Mouse (Mus musculus): Measurements from ENCODE around the gene Tars2. TPM values are rescaled to one million over a fixed set of nuclear protein-coding genes. Genes with fewer than 3 reads are reported as not detected.
A peak's percentile ranks its signal among the peaks of the same experiment; 100 is the strongest.

Tars2 gene
- total and polyA plus RNA-seq, 3 experiments = 52.3 to 69.7 (median 69.0) TPM

DNA sequence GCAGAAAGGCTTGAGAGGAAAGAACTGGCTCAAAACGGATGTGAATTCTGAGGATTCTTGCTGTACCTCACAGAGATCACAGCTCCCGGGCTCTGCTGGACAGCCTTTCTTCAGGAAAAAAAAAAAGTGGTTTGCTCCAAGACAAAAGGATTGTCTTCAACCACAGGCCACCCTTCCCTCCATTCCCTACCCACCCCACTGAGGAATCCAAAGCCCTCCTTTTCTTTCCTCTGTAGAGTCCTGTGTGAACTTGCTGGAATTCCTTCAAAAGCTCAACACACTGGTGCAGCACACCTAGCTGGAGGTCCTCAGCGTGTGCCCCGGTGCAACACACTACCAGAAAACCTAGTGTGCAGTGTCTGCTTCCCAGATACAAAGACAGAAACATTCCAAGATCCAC lies 1.8 kb upstream of the Tars2 start:
- H3K9me3 ChIP-seq (replicated peaks) = no peaks in the 10 kb centered on the region
- H3K27me3 ChIP-seq (ENCODE audit: insufficient read depth, low read length) = no peaks in the 10 kb centered on the region
- DNase-seq (ENCODE audit: low spot score) (no peak), ATAC-seq (ENCODE audit: extremely low read depth, insufficient number of reproducible peaks, low FRiP score, poor library complexity, severe bottlenecking) (no peak)
- H3K4me3 ChIP-seq (ENCODE audit: low read depth, low read length) = no peak overlapping the region
- peaks cover 52% of the 10 kb centered on the region for H3K36me3 ChIP-seq (replicated peaks)
- TF ChIP-seq GATA2 (IDR thresholded peaks at IDR 0.05; ENCODE audit: borderline replicate concordance, low read depth, low read length) (no peak), GATA1 (IDR thresholded peaks at IDR 0.05; ENCODE audit: borderline replicate concordance, low read length) (no peak)
- H3K4me1 ChIP-seq (ENCODE audit: insufficient read depth, low read depth, low read length) = no peaks in the 10 kb centered on the region

GRCm38 (mm10) chr3:95760656-95761055 lies 650 bp upstream of the Tars2 start:
- Histone ChIP-seq H3K9me3 (replicated peaks) (no peaks in the 10 kb centered on the region), H3K4me1 (ENCODE audit: insufficient read depth, low read depth, low read length) (peaks cover 2% of the 10 kb centered on the region), H3K4me3 (ENCODE audit: low read depth, low read length) (no peak overlapping the region), H3K36me3 (replicated peaks) (peaks cover 42% of the 10 kb centered on the region), H3K27me3 (ENCODE audit: insufficient read depth, low read length) (no peaks in the 10 kb centered on the region)
- DNase-seq (ENCODE audit: low spot score) (no peak), ATAC-seq (ENCODE audit: extremely low read depth, insufficient number of reproducible peaks, low FRiP score, poor library complexity, severe bottlenecking) (no peak)
- TF ChIP-seq CTCF (IDR thresholded peaks at IDR 0.05; ENCODE audit: low read depth, low read length) (no peak), POLR2AphosphoS5 (IDR thresholded peaks at IDR 0.05; ENCODE audit: insufficient replicate concordance, low read depth, low read length) (no peak), TAL1 (conservative IDR thresholded peaks at IDR 0.05; ENCODE audit: low read depth, low read length) (no peak), GATA2 (IDR thresholded peaks at IDR 0.05; ENCODE audit: borderline replicate concordance, low read depth, low read length) (no peak), GATA1 (IDR thresholded peaks at IDR 0.05; ENCODE audit: borderline replicate concordance, low read length) (no peak)

DNA sequence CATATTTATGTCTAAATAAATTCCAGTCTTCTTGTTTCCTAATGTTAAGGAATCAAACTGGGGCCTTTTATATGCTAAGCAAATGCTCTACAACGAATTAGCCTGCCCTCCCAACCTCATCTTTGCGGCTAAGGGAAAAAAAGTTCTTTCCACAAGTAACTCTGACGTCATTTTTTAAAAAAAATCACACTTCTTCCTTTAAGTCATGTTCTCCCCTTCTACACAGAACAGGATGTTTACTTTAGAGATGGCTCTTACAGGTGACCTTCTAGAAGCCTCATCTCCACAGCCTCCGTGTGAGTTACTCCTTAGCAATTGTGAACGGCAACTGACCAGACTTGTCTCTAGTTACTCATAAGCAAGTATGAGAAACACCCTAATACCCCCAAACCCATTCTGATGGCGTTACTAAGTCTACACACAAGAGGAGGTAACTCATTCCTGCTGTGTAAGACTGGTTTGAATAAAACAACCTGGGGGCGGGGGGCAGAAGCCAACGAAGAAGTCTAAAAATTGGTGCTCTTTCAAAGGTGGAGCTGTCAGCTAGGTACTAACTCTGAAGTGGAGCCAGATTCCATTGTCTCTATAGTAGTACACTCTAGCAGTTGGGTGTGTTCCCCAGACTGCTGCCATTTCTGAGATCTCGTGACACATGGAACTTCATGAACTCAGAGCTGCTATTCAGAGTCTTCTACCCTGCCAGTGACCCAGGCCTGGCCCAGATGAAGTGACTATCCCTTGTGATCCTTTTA lies 1.4 kb downstream of the Tars2 start:
- ATAC-seq (ENCODE audit: extremely low read depth, insufficient number of reproducible peaks, low FRiP score, poor library complexity, severe bottlenecking) (no peak), DNase-seq (ENCODE audit: low spot score) (no peak)
- peaks cover 7% of the 10 kb centered on the region for H3K4me1 ChIP-seq (ENCODE audit: insufficient read depth, low read depth, low read length)
- no peaks in the 10 kb centered on the region for H3K27me3 ChIP-seq (ENCODE audit: insufficient read depth, low read length)
- H3K36me3 ChIP-seq (replicated peaks) = peaks cover 22% of the 10 kb centered on the region
- no peak overlapping the region for H3K4me3 ChIP-seq (ENCODE audit: low read depth, low read length)
- no peaks in the 10 kb centered on the region for H3K9me3 ChIP-seq (replicated peaks)
- TF ChIP-seq TAL1 (conservative IDR thresholded peaks at IDR 0.05; ENCODE audit: low read depth, low read length) = no peak
- TF ChIP-seq CTCF (IDR thresholded peaks at IDR 0.05; ENCODE audit: low read depth, low read length) = no peak
- no peak for TF ChIP-seq GATA1 (IDR thresholded peaks at IDR 0.05; ENCODE audit: borderline replicate concordance, low read length)
- no peak for TF ChIP-seq GATA2 (IDR thresholded peaks at IDR 0.05; ENCODE audit: borderline replicate concordance, low read depth, low read length)

- H3K4me1 ChIP-seq (ENCODE audit: insufficient read depth, low read depth, low read length) = peaks cover 26% of the 10 kb centered on the region
- DNase-seq (ENCODE audit: low spot score) (no peak), ATAC-seq (ENCODE audit: extremely low read depth, insufficient number of reproducible peaks, low FRiP score, poor library complexity, severe bottlenecking) (no peak)
- TF ChIP-seq POLR2AphosphoS5 (IDR thresholded peaks at IDR 0.05; ENCODE audit: insufficient replicate concordance, low read depth, low read length) = no peak
- no peaks in the 10 kb centered on the region for H3K27me3 ChIP-seq (ENCODE audit: insufficient read depth, low read length)
- H3K9me3 ChIP-seq (replicated peaks) = no peaks in the 10 kb centered on the region
- H3K4me3 ChIP-seq (ENCODE audit: low read depth, low read length) = no peak overlapping the region
- peaks cover 25% of the 10 kb centered on the region for H3K36me3 ChIP-seq (replicated peaks)
Observed at GRCm38 (mm10) chr3:95756808-95757207, 3.2 kb downstream of the Tars2 start.

DNA sequence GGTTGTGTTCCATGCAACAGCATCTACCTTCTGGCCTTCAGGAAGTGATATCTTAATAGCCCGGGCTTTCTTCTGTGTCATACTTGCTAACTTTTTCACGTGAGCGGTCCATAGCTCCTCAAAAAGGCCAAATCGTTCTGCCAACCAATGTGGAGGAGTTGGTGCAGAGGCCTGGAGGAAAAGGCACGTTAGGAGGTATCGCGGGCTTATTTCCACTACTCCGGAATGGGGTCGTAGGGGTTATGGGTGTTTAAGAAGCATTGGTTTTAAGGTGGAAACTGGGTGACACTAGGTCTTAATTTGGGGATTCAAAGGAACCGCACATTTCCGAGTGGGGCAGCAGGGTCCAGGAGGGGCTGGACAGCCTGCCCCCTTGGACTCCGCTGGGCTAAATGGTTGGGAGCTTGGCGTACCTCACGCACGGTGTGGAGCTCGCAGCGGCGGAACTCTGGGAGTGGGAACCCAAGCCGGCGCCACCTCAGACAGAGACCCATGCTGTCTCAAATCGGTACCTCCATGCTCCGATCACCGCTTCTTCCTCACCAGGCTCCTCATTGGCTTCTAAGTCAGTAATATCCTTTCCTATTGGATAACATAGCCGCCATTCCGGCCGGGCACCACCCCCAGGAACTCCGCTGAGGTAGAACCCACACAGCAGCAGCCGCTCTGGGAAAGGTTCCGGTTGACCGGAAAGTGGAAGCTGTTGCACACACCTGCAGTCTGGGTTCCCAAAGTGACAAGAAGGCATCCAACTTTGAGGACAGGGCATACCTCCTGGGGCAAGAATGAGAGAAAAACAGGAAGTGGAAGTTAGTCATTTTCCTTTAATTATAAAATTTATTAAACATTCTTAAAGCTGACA lies 5.4 kb downstream of the Tars2 start:
- H3K9me3 ChIP-seq (replicated peaks) = no peaks in the 10 kb centered on the region
- H3K27me3 ChIP-seq (ENCODE audit: insufficient read depth, low read length) = no peaks in the 10 kb centered on the region
- H3K4me1 ChIP-seq (ENCODE audit: insufficient read depth, low read depth, low read length) = peaks cover 30% of the 10 kb centered on the region
- peaks cover 38% of the 10 kb centered on the region for H3K36me3 ChIP-seq (replicated peaks)
- peak overlapping the region; percentile 91 for H3K4me3 ChIP-seq (ENCODE audit: low read depth, low read length)
- DNase-seq (ENCODE audit: low spot score) (peak; percentile 96), ATAC-seq (ENCODE audit: extremely low read depth, insufficient number of reproducible peaks, low FRiP score, poor library complexity, severe bottlenecking) (peak; percentile 96)
- TF ChIP-seq POLR2AphosphoS5 (IDR thresholded peaks at IDR 0.05; ENCODE audit: insufficient replicate concordance, low read depth, low read length) (no peak), GATA1 (IDR thresholded peaks at IDR 0.05; ENCODE audit: borderline replicate concordance, low read length) (no peak), TAL1 (conservative IDR thresholded peaks at IDR 0.05; ENCODE audit: low read depth, low read length) (no peak), GATA2 (IDR thresholded peaks at IDR 0.05; ENCODE audit: borderline replicate concordance, low read depth, low read length) (no peak), CTCF (IDR thresholded peaks at IDR 0.05; ENCODE audit: low read depth, low read length) (no peak)

DNA sequence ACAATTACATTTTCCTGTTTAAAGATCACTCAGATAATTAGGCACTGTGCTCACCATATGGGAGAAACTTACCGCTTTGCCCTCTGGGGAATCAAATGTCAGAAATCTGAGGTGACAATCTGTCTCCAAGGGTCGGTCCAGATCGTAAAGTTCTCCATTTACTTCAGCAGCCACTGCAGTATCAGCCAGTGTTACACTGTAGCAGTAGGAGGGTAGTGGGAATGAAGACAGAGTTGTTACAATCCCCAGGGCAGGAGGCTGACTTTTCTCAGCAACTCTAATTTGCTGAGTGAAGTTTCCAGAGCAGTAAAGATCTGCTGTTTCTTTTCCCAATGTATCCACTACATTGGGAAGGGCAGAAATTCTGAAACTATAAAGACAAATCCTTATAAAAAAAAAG lies 7.1 kb downstream of the Tars2 start:
- ATAC-seq (ENCODE audit: extremely low read depth, insufficient number of reproducible peaks, low FRiP score, poor library complexity, severe bottlenecking) (no peak), DNase-seq (ENCODE audit: low spot score) (no peak)
- H3K4me1 ChIP-seq (ENCODE audit: insufficient read depth, low read depth, low read length) = peaks cover 30% of the 10 kb centered on the region
- H3K4me3 ChIP-seq (ENCODE audit: low read depth, low read length) = no peak overlapping the region
- TF ChIP-seq GATA1 (IDR thresholded peaks at IDR 0.05; ENCODE audit: borderline replicate concordance, low read length) (no peak), GATA2 (IDR thresholded peaks at IDR 0.05; ENCODE audit: borderline replicate concordance, low read depth, low read length) (no peak), TAL1 (conservative IDR thresholded peaks at IDR 0.05; ENCODE audit: low read depth, low read length) (no peak), CTCF (IDR thresholded peaks at IDR 0.05; ENCODE audit: low read depth, low read length) (no peak), POLR2AphosphoS5 (IDR thresholded peaks at IDR 0.05; ENCODE audit: insufficient replicate concordance, low read depth, low read length) (no peak)
- no peaks in the 10 kb centered on the region for H3K27me3 ChIP-seq (ENCODE audit: insufficient read depth, low read length)
- peaks cover 54% of the 10 kb centered on the region for H3K36me3 ChIP-seq (replicated peaks)
- H3K9me3 ChIP-seq (replicated peaks) = no peaks in the 10 kb centered on the region

Data from G1E (cell line).